Mouse (Mus musculus) heart, embryonic 13.5 days (tissue): ENCODE measurements around the gene Set. TPM values are rescaled to one million over a fixed set of nuclear protein-coding genes. Genes with fewer than 3 reads are reported as not detected.
A peak's percentile ranks its signal among the peaks of the same experiment; 100 is the strongest.
"Not testable (repeated sequence)": the region's sequence is repeated elsewhere in the genome, so short reads cannot be mapped to it uniquely, and the experiment has no call there.

Experiments used
- ATAC-seq: fragments of 200-750 bp; cut with Nextera tagmentation; 2 replicates; pipeline ENCODE4 v1.8.0; 2017; ENCODE audit warnings: moderate TSS enrichment; ENCODE audit not compliant: insufficient number of reproducible peaks, low FRiP score, low TSS enrichment; ENCODE audit errors: extremely low read depth
- H3K27ac ChIP-seq: fragments of 300-500 bp; sonication (generic); replicated peaks from 2 replicates; pipeline ENCODE4 v1.5.1; 2015; ENCODE audit warnings: moderate library complexity, mild to moderate bottlenecking, inconsistent platforms
- H3K27me3 ChIP-seq: fragments of 300-500 bp; sonication (generic); replicated peaks from 2 replicates; pipeline ENCODE4 v1.6.1; 2015; ENCODE audit warnings: mild to moderate bottlenecking, inconsistent platforms
- H3K36me3 ChIP-seq: fragments of 300-500 bp; sonication (generic); 2 replicates; pipeline ENCODE4 v1.6.1; 2015; ENCODE audit warnings: mild to moderate bottlenecking, inconsistent platforms
- H3K4me1 ChIP-seq: fragments of 300-500 bp; sonication (generic); 2 replicates; pipeline ENCODE4 v1.6.1; 2015; ENCODE audit warnings: inconsistent platforms
- H3K4me2 ChIP-seq: fragments of 300-500 bp; sonication (generic); 2 replicates; pipeline ENCODE4 v1.6.1; 2015; ENCODE audit warnings: inconsistent platforms, mild to moderate bottlenecking, moderate library complexity
- H3K4me3 ChIP-seq: fragments of 300-500 bp; sonication (generic); 2 replicates; pipeline ENCODE4 v1.5.1; 2015; ENCODE audit warnings: moderate library complexity, mild to moderate bottlenecking, inconsistent platforms
- H3K9ac ChIP-seq: fragments of 300-500 bp; sonication (generic); 2 replicates; pipeline ENCODE4 v1.6.1; 2015; ENCODE audit warnings: inconsistent platforms, mild to moderate bottlenecking, moderate library complexity
- H3K9me3 ChIP-seq: fragments of 300-500 bp; sonication (generic); 2 replicates; pipeline ENCODE4 v1.6.1; 2016; ENCODE audit warnings: inconsistent platforms
- WGBS: fragments of 180-500 bp; shearing (Covaris S2); methylation state at CpG from one replicate; pipeline ENCODE4 v1.1.7; 2015; ENCODE audit warnings: mixed read lengths; 5-methylcytosine and 5-hydroxymethylcytosine counted together
- polyA plus RNA-seq: library from polyadenylated mRNA; unstranded; fragments of >200 nt; fragmentation: Nextera tagmentation; extraction: Ambion mirVana; gene quantifications from 2 replicates; pipeline ENCODE4 v1.2.1, GENCODE M21; 2015

The Set gene
- polyA plus RNA-seq, 1 experiment from 2014 or later, result 214 TPM

GRCm38 (mm10) chr2:30042445-30042844, 14.7 kb upstream of the Set start:
- Histone ChIP-seq H3K27ac (no peak overlapping the region), H3K36me3 (peaks cover 19% of the 10 kb centered on the region), H3K4me1 (0 out of 2 replicates have a peak, but pooled peaks cover 6% of the 10 kb centered on the region), H3K4me3 (no peak overlapping the region), H3K9me3 (no peaks in the 10 kb centered on the region), H3K4me2 (no peak overlapping the region), H3K9ac (peak overlapping the region; percentile 4; the same call in 1 of the 2 replicates), H3K27me3 (no peaks in the 10 kb centered on the region)
- no peak for ATAC-seq
- 13% methylated on average over 4 of the region's 4 CpGs for WGBS

GRCm38 (mm10) chr2:30044550-30044949, 12.6 kb upstream of the Set start:
- 82% methylated on average over 5 of the region's 5 CpGs for WGBS

DNA sequence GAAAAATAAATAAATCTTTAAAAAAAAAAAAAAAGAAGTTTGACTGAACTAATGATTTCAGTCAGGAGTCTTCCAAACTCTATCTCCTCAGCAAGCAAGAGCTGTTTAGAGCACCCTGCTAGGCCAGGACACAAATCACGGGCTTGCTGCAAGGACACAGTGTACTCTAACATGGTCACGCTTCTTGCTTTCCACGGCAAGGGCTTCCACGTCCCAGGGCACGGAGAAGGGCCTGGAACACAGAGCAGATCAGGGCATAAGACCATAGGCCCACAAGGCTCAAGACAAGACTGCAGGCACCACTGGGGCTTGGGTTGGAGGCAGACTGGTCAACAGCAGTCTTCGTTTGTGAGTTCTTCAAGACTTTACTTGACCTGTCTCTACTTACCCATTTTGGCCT, 10.1 kb upstream of the Set start:
- WGBS, result 91% methylated on average over 6 of the region's 6 CpGs
- Histone ChIP-seq H3K27me3 (no peaks in the 10 kb centered on the region; the same call in 1 of the 2 replicates), H3K4me2 (no peak overlapping the region), H3K27ac (no peak overlapping the region), H3K4me3 (no peak overlapping the region), H3K9me3 (no peaks in the 10 kb centered on the region), H3K4me1 (peaks cover 13% of the 10 kb centered on the region), H3K36me3 (peaks cover 10% of the 10 kb centered on the region; the same call in 1 of the 2 replicates), H3K9ac (no peak overlapping the region)
- ATAC-seq, result no peak

More at GRCm38 (mm10) chr2:30044550-30044949, 12.6 kb upstream of the Set start:
- Histone ChIP-seq H3K9ac (no peak overlapping the region), H3K4me2 (no peak overlapping the region), H3K4me3 (no peak overlapping the region), H3K4me1 (peaks cover 13% of the 10 kb centered on the region), H3K27ac (no peak overlapping the region), H3K36me3 (peaks cover 10% of the 10 kb centered on the region; the same call in 1 of the 2 replicates), H3K9me3 (no peaks in the 10 kb centered on the region), H3K27me3 (no peaks in the 10 kb centered on the region)
- ATAC-seq, result no peak

GRCm38 (mm10) chr2:30048101-30048501, 9.1 kb upstream of the Set start:
- H3K9ac ChIP-seq, result peak overlapping the region; percentile 88
- peak overlapping the region; percentile 76 for H3K4me3 ChIP-seq
- H3K27ac ChIP-seq, result peak overlapping the region; percentile 94
- peaks cover 7% of the 10 kb centered on the region for H3K4me1 ChIP-seq
- no peaks in the 10 kb centered on the region for H3K9me3 ChIP-seq
- peak overlapping the region; percentile 79 for H3K4me2 ChIP-seq
- ATAC-seq, result no peak
- WGBS, result 57% methylated on average over 11 of the region's 11 CpGs
- no peaks in the 10 kb centered on the region; the same call in 1 of the 2 replicates for H3K27me3 ChIP-seq
- peaks cover 10% of the 10 kb centered on the region; the same call in 1 of the 2 replicates for H3K36me3 ChIP-seq

DNA sequence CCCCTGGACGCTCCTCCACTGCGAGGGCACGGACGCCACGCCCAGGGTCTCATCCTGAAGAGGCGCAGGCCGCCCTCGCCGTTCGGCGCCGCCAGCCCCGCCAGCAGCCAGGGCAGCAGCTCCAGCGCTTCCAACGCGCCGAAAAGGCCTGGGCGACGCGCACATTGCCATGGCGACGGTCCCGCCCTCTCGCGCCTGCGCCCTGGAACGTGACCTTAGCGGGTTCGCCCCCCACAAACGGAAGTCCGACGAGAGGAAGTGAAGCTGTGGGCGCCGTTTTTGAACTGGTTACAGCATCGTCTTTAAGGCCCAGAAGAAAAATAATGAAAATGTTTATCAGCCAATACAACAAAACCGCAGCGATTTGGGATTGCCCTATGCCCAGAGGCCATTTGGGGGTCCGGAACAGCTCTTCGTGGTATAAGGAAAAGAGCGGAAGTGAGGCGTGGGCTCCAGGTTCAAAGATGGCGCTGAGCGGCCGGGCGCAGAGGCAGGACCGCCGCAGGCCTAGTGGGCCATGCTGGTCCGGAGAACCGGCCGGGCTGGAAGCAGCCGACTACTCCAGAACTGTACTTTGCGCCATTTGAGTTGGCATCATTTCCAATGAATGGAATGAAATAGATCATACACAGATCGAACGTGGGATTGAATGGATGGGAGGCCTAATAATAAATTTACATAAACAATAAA, 8.3 kb upstream of the Set start, which contains the start of gene Wdr34:
Gene Wdr34 (minus strand): TSS at position 183 of the 690 bp plus-strand sequence.
- H3K9ac ChIP-seq, result peak within 1 kb of the TSS; percentile 88
- ATAC-seq, result peak; percentile 93
- 1% methylated on average over 54 of the region's 54 CpGs for WGBS
- peaks cover 5% of the 10 kb centered on the region; the same call in 1 of the 2 replicates for H3K27me3 ChIP-seq
- peaks cover 7% of the 10 kb centered on the region for H3K4me1 ChIP-seq
- peaks cover 10% of the 10 kb centered on the region; the same call in 1 of the 2 replicates for H3K36me3 ChIP-seq
- H3K4me2 ChIP-seq, result peak within 1 kb of the TSS; percentile 79
- H3K9me3 ChIP-seq, result no peaks in the 10 kb centered on the region
- peak within 1 kb of the TSS; percentile 94 for H3K27ac ChIP-seq
- H3K4me3 ChIP-seq, result peak within 1 kb of the TSS; percentile 76

GRCm38 (mm10) chr2:30049831-30050230, 7.3 kb upstream of the Set start:
- Histone ChIP-seq H3K4me3 (no peak overlapping the region), H3K27me3 (peaks cover 7% of the 10 kb centered on the region; the same call in 1 of the 2 replicates), H3K4me1 (peaks cover 7% of the 10 kb centered on the region), H3K27ac (peak overlapping the region; percentile 94; the same call in 1 of the 2 replicates), H3K36me3 (peaks cover 10% of the 10 kb centered on the region; the same call in 1 of the 2 replicates), H3K9me3 (no peaks in the 10 kb centered on the region), H3K4me2 (no peak overlapping the region), H3K9ac (no peak overlapping the region)
- no peak for ATAC-seq
- 76% methylated on average over 3 of the region's 3 CpGs for WGBS

- Histone ChIP-seq H3K36me3 (no peaks in the 10 kb centered on the region), H3K4me3 (no peak overlapping the region), H3K4me2 (no peak overlapping the region), H3K27me3 (peaks cover 7% of the 10 kb centered on the region; the same call in 1 of the 2 replicates), H3K27ac (no peak overlapping the region), H3K9ac (no peak overlapping the region), H3K4me1 (peaks cover 10% of the 10 kb centered on the region), H3K9me3 (no peaks in the 10 kb centered on the region)
- 37% methylated on average over 6 of the region's 6 CpGs for WGBS
- ATAC-seq, result no peak
Observed at GRCm38 (mm10) chr2:30051992-30052761, 5.0 kb upstream of the Set start.

- not testable (repeated sequence) for H3K27me3 ChIP-seq, H3K9me3 ChIP-seq, H3K36me3 ChIP-seq, H3K4me1 ChIP-seq, ATAC-seq, H3K9ac ChIP-seq, H3K4me2 ChIP-seq, H3K27ac ChIP-seq, H3K4me3 ChIP-seq
- 90% methylated on average over 3 of the region's 3 CpGs for WGBS
Observed at GRCm38 (mm10) chr2:30055310-30055709, 1.9 kb upstream of the Set start.

DNA sequence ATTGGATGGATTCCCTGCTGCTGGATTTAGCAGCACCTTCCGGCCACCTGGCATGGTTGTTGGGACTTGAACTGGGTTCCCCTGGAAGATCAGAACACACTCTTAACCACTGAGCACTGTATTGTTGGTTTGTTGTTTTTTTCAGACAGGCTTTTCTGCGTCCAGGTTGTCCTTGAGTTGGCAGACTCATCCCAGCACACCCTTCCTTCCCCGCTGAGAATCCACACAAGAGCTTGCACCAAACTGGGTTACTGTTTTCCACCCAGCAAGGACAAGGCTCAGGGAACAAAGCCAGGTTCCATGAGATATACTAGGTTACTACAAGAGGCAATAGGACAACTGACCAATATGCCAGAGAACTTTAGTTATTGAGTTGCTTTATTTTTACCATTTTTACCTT, 442 bp upstream of the Set start:
- no peak overlapping the region for H3K4me2 ChIP-seq
- ATAC-seq, result no peak
- H3K4me1 ChIP-seq, result peaks cover 12% of the 10 kb centered on the region
- H3K36me3 ChIP-seq, result no peaks in the 10 kb centered on the region
- WGBS, result 81% methylated on average over 3 of the region's 3 CpGs
- H3K27me3 ChIP-seq, result 0 out of 2 replicates have a peak, but pooled peaks cover 7% of the 10 kb centered on the region
- no peak overlapping the region for H3K9ac ChIP-seq
- no peak overlapping the region for H3K27ac ChIP-seq
- no peak overlapping the region for H3K4me3 ChIP-seq
- no peaks in the 10 kb centered on the region for H3K9me3 ChIP-seq

- Histone ChIP-seq H3K36me3 (no peaks in the 10 kb centered on the region), H3K27ac (no peak overlapping the region), H3K9me3 (no peaks in the 10 kb centered on the region), H3K4me1 (peaks cover 18% of the 10 kb centered on the region), H3K9ac (no peak overlapping the region), H3K4me3 (no peak overlapping the region), H3K27me3 (0 out of 2 replicates have a peak, but pooled peaks cover 5% of the 10 kb centered on the region), H3K4me2 (no peak overlapping the region)
- WGBS, result 56% methylated on average over 5 of the region's 5 CpGs
- no peak for ATAC-seq
Observed at GRCm38 (mm10) chr2:30058418-30058817, 1.2 kb downstream of the Set start.
